Mouse (Mus musculus) MEL (cell line): ENCODE results near the gene Gm20388. TPM values are rescaled to one million over a fixed set of nuclear protein-coding genes. Genes with fewer than 3 reads are reported as not detected.
A peak's percentile ranks its signal among the peaks of the same experiment; 100 is the strongest.

Source experiments
- DNase-seq: peaks from one replicate; pipeline ENCODE4 v3.0.0; 2011; ENCODE audit warnings: low read depth, low spot score
- H3K27ac ChIP-seq: 2 replicates; pipeline ENCODE4 v1.5.1; 2012; ENCODE audit warnings: low read depth, mild to moderate bottlenecking, control low read depth, low read length, moderate library complexity; ENCODE audit not compliant: control insufficient read depth
- H3K27me3 ChIP-seq, 2 experiments: fragments of 150-350 bp in 1 of 2; sonication (generic) in 1 of 2; 2 replicates each; pipeline ENCODE4 v1.6.1; 2012; ENCODE audit warnings: low read length in 2 of 2, mild to moderate bottlenecking in 2 of 2, improper control_type of control experiment in 1 of 2, moderate library complexity in 1 of 2; ENCODE audit not compliant: insufficient read depth in 2 of 2, control insufficient read depth in 1 of 2
- H3K36me3 ChIP-seq, 2 experiments: 2 replicates each; pipeline ENCODE4 v1.6.1; 2012 to 2014; ENCODE audit warnings: low read length in 2 of 2, improper control_type of control experiment in 1 of 2, inconsistent platforms in 1 of 2, mild to moderate bottlenecking in 1 of 2; ENCODE audit not compliant: insufficient read depth in 2 of 2, control insufficient read depth in 1 of 2
- H3K4me1 ChIP-seq, 2 experiments: fragments of 150-350 bp in 1 of 2; sonication (generic) in 1 of 2; 2 replicates each; pipeline ENCODE4 v1.6.1; 2012; ENCODE audit warnings: low read length in 2 of 2, improper control_type of control experiment in 1 of 2, mild to moderate bottlenecking in 1 of 2; ENCODE audit not compliant: insufficient read depth in 2 of 2, control insufficient read depth in 1 of 2
- H3K4me3 ChIP-seq, 2 experiments: fragments of 150-350 bp in 1 of 2; sonication (generic) in 1 of 2; 2 replicates each; pipeline ENCODE4 v1.5.1; 2012; ENCODE audit warnings: low read depth in 2 of 2, low read length in 2 of 2, mild to moderate bottlenecking in 2 of 2, moderate library complexity in 2 of 2, control low read depth in 1 of 2, improper control_type of control experiment in 1 of 2; ENCODE audit not compliant: control insufficient read depth in 1 of 2, insufficient read depth in 1 of 2
- H3K79me2 ChIP-seq: 2 replicates; pipeline ENCODE4 v1.6.1; 2012; ENCODE audit warnings: mild to moderate bottlenecking, low read length, moderate library complexity; ENCODE audit not compliant: control insufficient read depth, poor library complexity, insufficient read depth
- H3K9ac ChIP-seq: 2 replicates; pipeline ENCODE4 v1.6.1; 2012; ENCODE audit warnings: low read depth, mild to moderate bottlenecking, control low read depth, low read length, moderate library complexity; ENCODE audit not compliant: control insufficient read depth, poor library complexity, severe bottlenecking
- H3K9me3 ChIP-seq: fragments of 150-350 bp; sonication (generic); replicated peaks from 2 replicates; pipeline ENCODE4 v1.6.1; 2012; ENCODE audit warnings: mild to moderate bottlenecking, low read length, improper control_type of control experiment, moderate library complexity; ENCODE audit not compliant: insufficient read depth
- CHD2 ChIP-seq: IDR thresholded peaks from 2 replicates; pipeline ENCODE4 v1.6.1; 2011; ENCODE audit warnings: low read length, improper control_type of control experiment
- ELF1 ChIP-seq: IDR thresholded peaks from 2 replicates; pipeline ENCODE4 v1.6.1; 2014; ENCODE audit warnings: low read depth, mild to moderate bottlenecking, inconsistent platforms, low read length, improper control_type of control experiment, moderate library complexity
- EP300 ChIP-seq, 2 experiments: IDR thresholded peaks; 2 replicates each; pipeline ENCODE4 v1.6.1; 2011; ENCODE audit warnings: improper control_type of control experiment in 2 of 2, low read length in 2 of 2, low read depth in 1 of 2, mild to moderate bottlenecking in 1 of 2
- ETS1 ChIP-seq: IDR thresholded peaks from 2 replicates; pipeline ENCODE4 v1.6.1; 2012; ENCODE audit warnings: low read depth, mild to moderate bottlenecking, inconsistent platforms, low read length, improper control_type of control experiment, moderate library complexity
- GATA1 ChIP-seq: IDR thresholded peaks from 2 replicates; pipeline ENCODE4 v1.6.1; 2011; ENCODE audit warnings: low read depth, low read length, improper control_type of control experiment
- HCFC1 ChIP-seq: IDR thresholded peaks from 2 replicates; pipeline ENCODE4 v1.6.1; 2012; ENCODE audit warnings: low read depth, mild to moderate bottlenecking, inconsistent platforms, low read length, improper control_type of control experiment, moderate library complexity
- KAT2A ChIP-seq: conservative IDR thresholded peaks from 2 replicates; pipeline ENCODE4 v1.6.1; 2012; ENCODE audit warnings: low read depth, low read length, improper control_type of control experiment, inconsistent platforms
- MAFK ChIP-seq: IDR thresholded peaks from 2 replicates; pipeline ENCODE4 v1.6.1; 2011; ENCODE audit warnings: low read depth, mild to moderate bottlenecking, low read length, improper control_type of control experiment, borderline replicate concordance
- MAX ChIP-seq: IDR thresholded peaks from 2 replicates; pipeline ENCODE4 v1.6.1; 2011; ENCODE audit warnings: low read length, improper control_type of control experiment
- MXI1 ChIP-seq: IDR thresholded peaks from 2 replicates; pipeline ENCODE4 v1.6.1; 2011; ENCODE audit warnings: mild to moderate bottlenecking, low read depth, low read length, improper control_type of control experiment
- NELFE ChIP-seq: IDR thresholded peaks from 2 replicates; pipeline ENCODE4 v1.6.1; 2011; ENCODE audit warnings: low read depth, low read length, improper control_type of control experiment
- NRF1 ChIP-seq: IDR thresholded peaks from 2 replicates; pipeline ENCODE4 v1.6.1; 2014; ENCODE audit warnings: low read depth, mild to moderate bottlenecking, inconsistent platforms, low read length, improper control_type of control experiment, moderate library complexity; ENCODE audit not compliant: poor library complexity, insufficient read depth, severe bottlenecking
- POLR2A ChIP-seq, 2 experiments: IDR thresholded peaks; 2 replicates each; pipeline ENCODE4 v1.6.1; 2011 to 2012; ENCODE audit warnings: low read length in 2 of 2, mild to moderate bottlenecking in 2 of 2, control low read depth in 1 of 2, improper control_type of control experiment in 1 of 2, low read depth in 1 of 2, moderate library complexity in 1 of 2; ENCODE audit not compliant: control insufficient read depth in 1 of 2, insufficient read depth in 1 of 2, poor library complexity in 1 of 2
- POLR2AphosphoS2 ChIP-seq: IDR thresholded peaks from 2 replicates; pipeline ENCODE4 v1.6.1; 2011; ENCODE audit warnings: low read length, improper control_type of control experiment
- RAD21 ChIP-seq: IDR thresholded peaks from 2 replicates; pipeline ENCODE4 v1.6.1; 2011; ENCODE audit warnings: mild to moderate bottlenecking, low read depth, low read length, improper control_type of control experiment
- SIN3A ChIP-seq: IDR thresholded peaks from 2 replicates; pipeline ENCODE4 v1.6.1; 2012; ENCODE audit warnings: low read length, improper control_type of control experiment, inconsistent platforms
- TAL1 ChIP-seq: IDR thresholded peaks from 2 replicates; pipeline ENCODE4 v1.6.1; 2012; ENCODE audit warnings: mild to moderate bottlenecking, inconsistent platforms, low read length, moderate library complexity, mixed read lengths
- TBP ChIP-seq: IDR thresholded peaks from 2 replicates; pipeline ENCODE4 v1.8.0; 2011; ENCODE audit warnings: low read depth, low read length, improper control_type of control experiment
- TCF12 ChIP-seq: IDR thresholded peaks from 2 replicates; pipeline ENCODE4 v1.6.1; 2014; ENCODE audit warnings: low read depth, mild to moderate bottlenecking, inconsistent platforms, low read length, improper control_type of control experiment, moderate library complexity
- UBTF ChIP-seq: IDR thresholded peaks from 2 replicates; pipeline ENCODE4 v1.6.1; 2012; ENCODE audit warnings: low read depth, mild to moderate bottlenecking, inconsistent platforms, low read length, improper control_type of control experiment, moderate library complexity, borderline replicate concordance; ENCODE audit not compliant: insufficient read depth
- USF2 ChIP-seq, 2 experiments: IDR thresholded peaks; 2 replicates each; pipeline ENCODE4 v1.6.1; 2011 to 2012; ENCODE audit warnings: improper control_type of control experiment in 2 of 2, low read length in 2 of 2, borderline replicate concordance in 1 of 2, inconsistent platforms in 1 of 2, low read depth in 1 of 2, mild to moderate bottlenecking in 1 of 2; ENCODE audit not compliant: insufficient read depth in 1 of 2
- ZC3H11A ChIP-seq: IDR thresholded peaks from 2 replicates; pipeline ENCODE4 v1.6.1; 2012; ENCODE audit warnings: low read depth, mild to moderate bottlenecking, inconsistent platforms, low read length, improper control_type of control experiment
- ZMIZ1 ChIP-seq: IDR thresholded peaks from 2 replicates; pipeline ENCODE4 v1.6.1; 2012; ENCODE audit warnings: low read depth, mild to moderate bottlenecking, inconsistent platforms, low read length, improper control_type of control experiment, moderate library complexity
- polyA plus RNA-seq, 2 experiments: library from polyadenylated mRNA; stranded (reverse) in 1 of 2; unstranded in 1 of 2; fragments of >175 nt in 1 of 2; fragments of >200 nt in 1 of 2; gene quantifications; 2 replicates each; pipeline versions ENCODE4 v1.2.1 to v1.2.4; 2012; ENCODE audit warnings: low replicate concordance in 2 of 2, low read depth in 1 of 2; ENCODE audit not compliant: insufficient read length in 2 of 2, insufficient read depth in 1 of 2, missing spikeins in 1 of 2
- total RNA-seq: library from RNA; depleted of rRNA; stranded (reverse); fragments of 300-350 nt; gene quantifications from 2 replicates; pipeline ENCODE4 v1.2.3, GENCODE M21; 2012

The Gm20388 gene
- total and polyA plus RNA-seq, 3 experiments = 11.1 to 17.8 TPM; not detected in 1

DNA sequence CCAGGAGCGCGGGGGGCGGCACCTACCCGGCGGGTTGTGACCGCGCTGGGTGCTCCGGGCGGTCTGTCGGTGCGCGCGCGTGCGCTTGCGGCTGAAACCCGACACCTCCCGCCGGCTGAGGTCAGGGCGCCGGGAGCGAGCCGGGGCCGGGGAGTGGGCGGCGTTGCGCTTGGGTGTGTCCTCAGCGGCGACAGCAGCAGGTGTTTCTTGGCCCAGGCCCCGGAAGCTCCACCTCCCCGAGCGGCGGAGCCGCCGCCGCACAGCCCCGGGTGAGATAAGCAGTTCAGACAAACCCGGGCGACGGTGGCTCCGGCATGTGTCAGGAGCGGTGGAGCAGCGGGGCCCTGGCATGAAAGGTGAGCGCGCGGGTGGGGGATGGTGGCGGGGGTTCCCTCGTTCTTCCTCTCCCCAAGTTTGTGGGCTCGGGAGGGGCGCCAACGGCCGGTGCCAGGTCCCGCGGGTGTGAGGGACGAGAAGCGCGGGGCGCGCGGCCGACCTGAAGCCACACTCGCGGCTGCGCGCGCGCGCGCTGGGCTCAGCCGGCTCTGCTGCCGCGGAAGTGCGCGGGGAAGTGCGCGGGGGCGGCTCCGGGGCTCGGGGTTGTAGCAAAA, 626.7 kb downstream of the Gm20388 start:
- Histone ChIP-seq H3K4me1 (peaks cover 11 to 30% of the 10 kb centered on the region in 2 experiments), H3K9me3 (no peaks in the 10 kb centered on the region), H3K27ac (peak overlapping the region; percentile 87), H3K4me3 (peak overlapping the region; percentile 56 to 59), H3K9ac (peak overlapping the region; percentile 81), H3K27me3 (no peaks in the 10 kb centered on the region), H3K36me3 (peaks cover 2 to 32% of the 10 kb centered on the region in 2 experiments; a peak in 3 of 4 replicates), H3K79me2 (peaks cover 93% of the 10 kb centered on the region)
- peak; percentile 54; the same call in 1 of the 2 replicates for TF ChIP-seq HCFC1
- no peak for TF ChIP-seq ZMIZ1
- TF ChIP-seq EP300 (IDR thresholded peaks at IDR 0.05; ENCODE audit: low read depth in 1 of 2, low read length in 2 of 2) = peak; percentile 19 to 65; a peak in 3 of 4 replicates
- no peak for TF ChIP-seq MAFK
- TF ChIP-seq POLR2AphosphoS2 = peak; percentile 55; the same call in 1 of the 2 replicates
- peak; percentile 94; the same call in 1 of the 2 replicates for TF ChIP-seq UBTF
- TF ChIP-seq POLR2A (IDR thresholded peaks at IDR 0.05; ENCODE audit: control insufficient read depth in 1 of 2, insufficient read depth in 1 of 2, low read depth in 1 of 2, low read length in 2 of 2, poor library complexity in 1 of 2) = peak; percentile 59 to 74; a peak in 3 of 4 replicates
- 0 out of 2 replicates have a peak, but pooled peaks have one; percentile 9 for TF ChIP-seq TAL1
- no peak for TF ChIP-seq CHD2
- no peak for TF ChIP-seq KAT2A
- no peak for TF ChIP-seq USF2 (IDR thresholded peaks at IDR 0.05; ENCODE audit: borderline replicate concordance in 1 of 2, insufficient read depth in 1 of 2, low read depth in 1 of 2, low read length in 2 of 2)
- TF ChIP-seq MAX = peak; percentile 41; the same call in 1 of the 2 replicates
- peak; percentile 67 for TF ChIP-seq NELFE
- TF ChIP-seq TBP = 0 out of 2 replicates have a peak, but pooled peaks have one; percentile 46
- peak; percentile 58; the same call in 1 of the 2 replicates for TF ChIP-seq GATA1
- TF ChIP-seq TCF12 = peak; percentile 80
- TF ChIP-seq ETS1 = peak; percentile 82
- no peak for TF ChIP-seq RAD21
- no peak for TF ChIP-seq ZC3H11A
- TF ChIP-seq SIN3A = peak; percentile 79
- TF ChIP-seq NRF1 = peak; percentile 76
- peak; percentile 84 for TF ChIP-seq MXI1
- TF ChIP-seq ELF1 = peak; percentile 65
- DNase-seq = peak; percentile 96
